In genomic region chr4:43266146-43266545, GRCm38 (mm10) we compare ENCODE assay signal across 20 mouse cellular contexts. TPM values are rescaled to one million over a fixed set of nuclear protein-coding genes. Genes with fewer than 3 reads are reported as not detected.
A peak's percentile ranks its signal among the peaks of the same experiment; 100 is the strongest.
DNase-seq lines count a peak whose midpoint lies in the region; ATAC-seq and TF ChIP-seq lines count a peak whose summit lies in the region.
"Had no signal": no experiment of that assay in that cellular context is flagged by ENCODE, and none has a peak within 500 bp of the region (broad histone marks: within the 10 kb centered on the region; RNA-seq: fewer than 3 reads in every experiment).

No protein-coding gene starts in this region.

- WGBS in forebrain, embryonic 13.5 days = 62% methylated on average over 2 of the region's 2 CpGs
- 53% methylated on average over 2 of the region's 2 CpGs for WGBS in forebrain, postnatal 0 days
- WGBS in midbrain, embryonic 13.5 days = 52% methylated on average over 2 of the region's 2 CpGs
- WGBS in midbrain, embryonic 16.5 days = 60% methylated on average over 2 of the region's 2 CpGs
- 54% methylated on average over 2 of the region's 2 CpGs for WGBS in limb, embryonic 11.5 days
- 56% methylated on average over 2 of the region's 2 CpGs for WGBS in neural tube, embryonic 15.5 days

- no peak for TF ChIP-seq CTCF in forebrain, postnatal 0 days (IDR thresholded peaks at IDR 0.05; ENCODE audit: low read depth)

- no peak for ATAC-seq in forebrain, embryonic 13.5 days
- no peak for ATAC-seq in forebrain, postnatal 0 days
- ATAC-seq in midbrain, embryonic 13.5 days = no peak
- no peak for ATAC-seq in midbrain, embryonic 16.5 days
- ATAC-seq in limb, embryonic 11.5 days (ENCODE audit: insufficient number of reproducible peaks, low FRiP score, low TSS enrichment, low read depth) = no peak
- ATAC-seq in neural tube, embryonic 15.5 days (ENCODE audit: low FRiP score) = no peak
- ATAC-seq: CD4-positive, CD25-positive, alpha-beta regulatory T cell, adult 4 months had no signal

- H3K9me3 ChIP-seq in forebrain, embryonic 13.5 days (replicated peaks) = no peaks in the 10 kb centered on the region
- H3K9me3 ChIP-seq in forebrain, postnatal 0 days (ENCODE audit: low read length) = no peaks in the 10 kb centered on the region
- no peaks in the 10 kb centered on the region for H3K9me3 ChIP-seq in midbrain, embryonic 13.5 days
- no peaks in the 10 kb centered on the region for H3K9me3 ChIP-seq in midbrain, embryonic 16.5 days (replicated peaks; ENCODE audit: control insufficient read depth, low read length, poor library complexity, severe bottlenecking)
- H3K9me3 ChIP-seq in limb, embryonic 11.5 days (ENCODE audit: control insufficient read depth, low read length) = no peaks in the 10 kb centered on the region
- H3K9me3 ChIP-seq in neural tube, embryonic 15.5 days (replicated peaks) = no peaks in the 10 kb centered on the region
- H3K9me3 ChIP-seq: liver, embryonic 15.5 days; lung, embryonic 15.5 days; megakaryocyte, embryonic 14.5 days had no signal

- H3K4me2 ChIP-seq in forebrain, embryonic 13.5 days = peak overlapping the region; percentile 62; the same call in 1 of the 2 replicates
- H3K4me2 ChIP-seq in forebrain, postnatal 0 days (ENCODE audit: low read depth) = no peak overlapping the region
- H3K4me2 ChIP-seq in midbrain, embryonic 13.5 days (replicated peaks) = peak overlapping the region; percentile 69
- no peak overlapping the region for H3K4me2 ChIP-seq in midbrain, embryonic 16.5 days (ENCODE audit: low read length)
- peak overlapping the region; percentile 50; the same call in 1 of the 2 replicates for H3K4me2 ChIP-seq in limb, embryonic 11.5 days (ENCODE audit: low read depth, severe bottlenecking)
- 0 out of 2 replicates have a peak overlapping the region, but pooled peaks have one; percentile 64 for H3K4me2 ChIP-seq in neural tube, embryonic 15.5 days

- H3K4me3 ChIP-seq in forebrain, embryonic 13.5 days = no peak overlapping the region
- H3K4me3 ChIP-seq in forebrain, postnatal 0 days (ENCODE audit: low read depth, low read length) = no peak overlapping the region
- H3K4me3 ChIP-seq in midbrain, embryonic 13.5 days (replicated peaks) = no peak overlapping the region
- no peak overlapping the region for H3K4me3 ChIP-seq in midbrain, embryonic 16.5 days (ENCODE audit: low read depth, low read length)
- H3K4me3 ChIP-seq in limb, embryonic 11.5 days (ENCODE audit: low read depth, low read length) = no peak overlapping the region
- H3K4me3 ChIP-seq in neural tube, embryonic 15.5 days (replicated peaks) = no peak overlapping the region

- H3K36me3 ChIP-seq in forebrain, embryonic 13.5 days (ENCODE audit: poor library complexity, severe bottlenecking) = peaks cover 25% of the 10 kb centered on the region
- H3K36me3 ChIP-seq in forebrain, postnatal 0 days (ENCODE audit: insufficient read depth) = peaks cover 10% of the 10 kb centered on the region; the same call in 1 of the 2 replicates
- H3K36me3 ChIP-seq in midbrain, embryonic 13.5 days = peaks cover 16% of the 10 kb centered on the region
- H3K36me3 ChIP-seq in midbrain, embryonic 16.5 days (ENCODE audit: control insufficient read depth, insufficient read depth, low read length) = peaks cover 3% of the 10 kb centered on the region; the same call in 1 of the 2 replicates
- H3K36me3 ChIP-seq in limb, embryonic 11.5 days (ENCODE audit: control insufficient read depth, insufficient read depth, low read length) = no peaks in the 10 kb centered on the region
- H3K36me3 ChIP-seq in neural tube, embryonic 15.5 days = peaks cover 9% of the 10 kb centered on the region; the same call in 1 of the 2 replicates
- H3K36me3 ChIP-seq: liver, embryonic 15.5 days; lung, embryonic 15.5 days had no signal

- H3K9ac ChIP-seq in forebrain, embryonic 13.5 days = no peak overlapping the region
- H3K9ac ChIP-seq in forebrain, postnatal 0 days = no peak overlapping the region
- H3K9ac ChIP-seq in midbrain, embryonic 13.5 days (replicated peaks) = no peak overlapping the region
- H3K9ac ChIP-seq in midbrain, embryonic 16.5 days (ENCODE audit: low read depth, low read length) = no peak overlapping the region
- H3K9ac ChIP-seq in limb, embryonic 11.5 days (ENCODE audit: low read length) = no peak overlapping the region
- H3K9ac ChIP-seq in neural tube, embryonic 15.5 days (replicated peaks) = no peak overlapping the region
- H3K9ac ChIP-seq: liver, embryonic 15.5 days; lung, embryonic 15.5 days had no signal

- H3K27ac ChIP-seq in forebrain, embryonic 13.5 days = no peak overlapping the region
- no peak overlapping the region for H3K27ac ChIP-seq in forebrain, postnatal 0 days (ENCODE audit: low read depth, low read length)
- H3K27ac ChIP-seq in midbrain, embryonic 13.5 days = 0 out of 2 replicates have a peak overlapping the region, but pooled peaks have one; percentile 67
- H3K27ac ChIP-seq in midbrain, embryonic 16.5 days (ENCODE audit: low read length) = no peak overlapping the region
- H3K27ac ChIP-seq in limb, embryonic 11.5 days (replicated peaks; ENCODE audit: low read depth, low read length) = no peak overlapping the region
- no peak overlapping the region for H3K27ac ChIP-seq in neural tube, embryonic 15.5 days (replicated peaks)
- H3K27ac ChIP-seq: gastrocnemius, adult 2 months; liver, embryonic 15.5 days; lung, embryonic 15.5 days had no signal

- no peak for DNase-seq in forebrain, postnatal 0 days
- DNase-seq in limb, embryonic 11.5 days (ENCODE audit: low spot score) = no peak
- DNase-seq in spleen, postnatal 36 days (ENCODE audit: low spot score in 2 of 2) = no peak
- DNase-seq in adrenal gland, postnatal 25 days = no peak
- DNase-seq: adrenal gland, postnatal 36 days; cerebellum, adult 9-10 months; gastrocnemius, adult 2 months; kidney, postnatal 36 days; liver; lung, postnatal 36 days; spleen, adult 18-20 months; thymus, postnatal 14 days had no signal

- peaks cover 8% of the 10 kb centered on the region for H3K4me1 ChIP-seq in forebrain, embryonic 13.5 days
- 0 out of 2 replicates have a peak, but pooled peaks cover 6% of the 10 kb centered on the region for H3K4me1 ChIP-seq in forebrain, postnatal 0 days (ENCODE audit: insufficient read depth)
- H3K4me1 ChIP-seq in midbrain, embryonic 13.5 days (replicated peaks) = peaks cover 13% of the 10 kb centered on the region
- H3K4me1 ChIP-seq in midbrain, embryonic 16.5 days (ENCODE audit: control insufficient read depth, insufficient read depth, low read length) = peaks cover 10% of the 10 kb centered on the region
- H3K4me1 ChIP-seq in limb, embryonic 11.5 days (ENCODE audit: control insufficient read depth, insufficient read depth, low read length) = no peaks in the 10 kb centered on the region
- H3K4me1 ChIP-seq in neural tube, embryonic 15.5 days = peaks cover 13% of the 10 kb centered on the region

- no peaks in the 10 kb centered on the region for H3K27me3 ChIP-seq in forebrain, embryonic 13.5 days
- H3K27me3 ChIP-seq in forebrain, postnatal 0 days (ENCODE audit: insufficient read depth, low read length) = no peaks in the 10 kb centered on the region
- H3K27me3 ChIP-seq in midbrain, embryonic 13.5 days = no peaks in the 10 kb centered on the region
- H3K27me3 ChIP-seq in midbrain, embryonic 16.5 days (ENCODE audit: control insufficient read depth, insufficient read depth, low read depth, low read length) = no peaks in the 10 kb centered on the region
- H3K27me3 ChIP-seq in limb, embryonic 11.5 days (ENCODE audit: control insufficient read depth, insufficient read depth, low read length) = no peaks in the 10 kb centered on the region
- H3K27me3 ChIP-seq in neural tube, embryonic 15.5 days (replicated peaks) = no peaks in the 10 kb centered on the region
- H3K27me3 ChIP-seq: liver, embryonic 15.5 days; lung, embryonic 15.5 days had no signal

RNA-seq across cellular contexts. Expression of gene Atp8b5, which starts 0.8 kb away (rescaled TPM):
- polyA plus RNA-seq in forebrain, embryonic 13.5 days (2015; fragmentation: Nextera tagmentation; extraction: Ambion mirVana) = 0.79 and 0.83 TPM in 2 replicates
- 0.38 and 1.8 TPM in 2 replicates for total RNA-seq in forebrain, postnatal 0 days (2014; rRNA removed)
- polyA plus RNA-seq in forebrain, postnatal 0 days (2015; fragmentation: Nextera tagmentation; extraction: Ambion mirVana) = 0.23 and 0.52 TPM in 2 replicates
- polyA plus RNA-seq in midbrain, embryonic 13.5 days (2015; fragmentation: Nextera tagmentation; extraction: Ambion mirVana) = 0.23 and 0.35 TPM in 2 replicates
- polyA plus RNA-seq in midbrain, embryonic 16.5 days (2015; fragmentation: Nextera tagmentation; extraction: Ambion mirVana) = 0.72 and 0.90 TPM in 2 replicates
- polyA plus RNA-seq in limb, embryonic 11.5 days (2014; fragmentation: Nextera tagmentation; extraction: Ambion mirVana) = 0.15 and 0.30 TPM in 2 replicates
- polyA plus RNA-seq in neural tube, embryonic 15.5 days (2015; fragmentation: Nextera tagmentation; extraction: Ambion mirVana) = 0.36 and 0.78 TPM in 2 replicates
- 0.57 and 1.2 TPM in 2 replicates for total RNA-seq in adrenal gland, postnatal 25 days (2021)
- polyA plus RNA-seq: CD4-positive, CD25-positive, alpha-beta regulatory T cell, adult 4 months had no signal

Comparison
In these comparisons a context has a peak if more than half of its experiments do, and no peak if none do; other contexts are left out.
1. H3K4me2 ChIP-seq: peak in forebrain, embryonic 13.5 days (single experiment), midbrain, embryonic 13.5 days (single experiment), limb, embryonic 11.5 days (single experiment) and neural tube, embryonic 15.5 days (single experiment); none in forebrain, postnatal 0 days (single experiment) and midbrain, embryonic 16.5 days (single experiment).